Mouse (Mus musculus): Measurements from ENCODE around the gene Uroc1. TPM values are rescaled to one million over a fixed set of nuclear protein-coding genes. Genes with fewer than 3 reads are reported as not detected.

The Uroc1 gene
- polyA plus RNA-seq, 1 experiment: not detected

- no peak for TF ChIP-seq GATA1 (IDR thresholded peaks at IDR 0.05; ENCODE audit: low read length)
Observed at GRCm38 (mm10) chr6:90377708-90378107, 44.6 kb downstream of the Uroc1 start.

GRCm38 (mm10) chr6:90381465-90381864 is 48.4 kb downstream of the Uroc1 start:
- TF ChIP-seq GATA1 (IDR thresholded peaks at IDR 0.05; ENCODE audit: low read length): no peak

GRCm38 (mm10) chr6:90390629-90391028 is 57.5 kb downstream of the Uroc1 start:
- no peak for TF ChIP-seq GATA1 (IDR thresholded peaks at IDR 0.05; ENCODE audit: low read length)

GRCm38 (mm10) chr6:90393948-90394347 is 60.9 kb downstream of the Uroc1 start:
- TF ChIP-seq GATA1 (IDR thresholded peaks at IDR 0.05; ENCODE audit: low read length): no peak

- no peak for TF ChIP-seq GATA1 (IDR thresholded peaks at IDR 0.05; ENCODE audit: low read length)
Observed at GRCm38 (mm10) chr6:90395751-90396150, 62.7 kb downstream of the Uroc1 start.

GRCm38 (mm10) chr6:90397291-90397690 is 64.2 kb downstream of the Uroc1 start:
- TF ChIP-seq GATA1 (IDR thresholded peaks at IDR 0.05; ENCODE audit: low read length): no peak

GRCm38 (mm10) chr6:90408632-90409031 is 75.5 kb downstream of the Uroc1 start:
- TF ChIP-seq GATA1 (IDR thresholded peaks at IDR 0.05; ENCODE audit: low read length): no peak

- TF ChIP-seq GATA1 (IDR thresholded peaks at IDR 0.05; ENCODE audit: low read length): no peak
Observed at GRCm38 (mm10) chr6:90410972-90411371, 77.9 kb downstream of the Uroc1 start.

GRCm38 (mm10) chr6:90411926-90412325 is 78.8 kb downstream of the Uroc1 start:
- no peak for TF ChIP-seq GATA1 (IDR thresholded peaks at IDR 0.05; ENCODE audit: low read length)

Other genes with a start within 250 kb of the Uroc1 start
- not detected in 2 replicates for gene Vmn1r50, start 231.9 kb upstream of the Uroc1 start, polyA plus RNA-seq (2012)
- gene Vmn1r51, start 210.7 kb upstream of the Uroc1 start, polyA plus RNA-seq (2012): not detected in 2 replicates
- gene Vmn1r52, start 158.5 kb upstream of the Uroc1 start, polyA plus RNA-seq (2012): not detected in 2 replicates
- not detected in 2 replicates for gene V1ra8, start 130.5 kb upstream of the Uroc1 start, polyA plus RNA-seq (2012)
- gene Vmn1r53, start 108.8 kb upstream of the Uroc1 start, polyA plus RNA-seq (2012): not detected in 2 replicates
- not detected in 2 replicates for gene Vmn1r54, start 87.0 kb upstream of the Uroc1 start, polyA plus RNA-seq (2012)
- not detected in 2 replicates for gene BC048671, start 32.1 kb upstream of the Uroc1 start, polyA plus RNA-seq (2012)
- not detected in 2 replicates for gene Chst13, start 8.1 kb upstream of the Uroc1 start, polyA plus RNA-seq (2012)
- gene Zxdc, start 36.2 kb downstream of the Uroc1 start, polyA plus RNA-seq (2012): 32.7 and 32.8 TPM in 2 replicates
- gene Cfap100, start 95.5 kb downstream of the Uroc1 start, polyA plus RNA-seq (2012): not detected in 2 replicates
- gene Klf15, start 129.3 kb downstream of the Uroc1 start, polyA plus RNA-seq (2012): 0.03 TPM in 1 of 2 replicates, not detected in the other
- not detected in 2 replicates for gene Aldh1l1, start 153.1 kb downstream of the Uroc1 start, polyA plus RNA-seq (2012)

Data from G1E-ER4 (cell line).